Mouse (Mus musculus): Measurements from ENCODE around the gene Tmem63c.

The Tmem63c gene

DNA sequence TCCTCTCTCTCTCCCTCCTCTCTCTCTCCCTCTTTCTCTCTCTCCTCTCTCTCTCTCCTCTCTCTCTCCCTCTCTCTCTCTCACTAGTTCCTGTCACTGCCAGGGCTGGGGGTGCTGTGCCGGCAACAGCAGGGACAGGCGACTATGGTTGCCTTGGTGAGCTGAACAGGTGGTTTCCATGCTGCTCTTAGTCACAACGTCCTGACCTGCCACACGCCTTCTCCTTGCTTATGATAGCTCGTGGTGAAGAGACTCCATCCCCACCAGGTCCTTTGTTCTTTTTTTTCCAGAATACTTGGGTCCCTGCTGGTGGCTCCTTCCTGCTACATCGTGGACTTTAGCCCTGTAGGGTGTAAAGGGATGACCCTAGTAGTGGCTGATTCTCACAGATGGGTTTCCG is 18.9 kb upstream of the Tmem63c start:
- no peak for DNase-seq

DNA sequence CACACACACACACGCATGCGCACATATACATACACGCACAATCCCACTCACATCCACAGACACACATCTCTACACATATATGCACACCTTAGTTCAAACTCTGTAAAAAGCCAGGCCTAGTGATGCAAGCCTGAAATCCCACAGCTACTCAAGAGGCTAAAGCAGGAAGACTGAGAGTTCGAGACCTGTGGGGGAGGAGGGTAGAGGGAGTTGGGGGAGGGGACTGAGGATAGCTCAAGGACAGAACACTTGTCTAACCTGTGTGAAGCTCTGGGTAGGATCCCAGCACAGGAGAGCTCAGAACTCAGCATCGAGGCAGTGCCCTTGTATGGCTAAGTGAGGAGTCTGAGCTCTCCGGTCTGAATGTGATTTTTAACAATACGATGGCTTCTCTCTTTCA is 18.3 kb upstream of the Tmem63c start:
- DNase-seq: no peak

DNA sequence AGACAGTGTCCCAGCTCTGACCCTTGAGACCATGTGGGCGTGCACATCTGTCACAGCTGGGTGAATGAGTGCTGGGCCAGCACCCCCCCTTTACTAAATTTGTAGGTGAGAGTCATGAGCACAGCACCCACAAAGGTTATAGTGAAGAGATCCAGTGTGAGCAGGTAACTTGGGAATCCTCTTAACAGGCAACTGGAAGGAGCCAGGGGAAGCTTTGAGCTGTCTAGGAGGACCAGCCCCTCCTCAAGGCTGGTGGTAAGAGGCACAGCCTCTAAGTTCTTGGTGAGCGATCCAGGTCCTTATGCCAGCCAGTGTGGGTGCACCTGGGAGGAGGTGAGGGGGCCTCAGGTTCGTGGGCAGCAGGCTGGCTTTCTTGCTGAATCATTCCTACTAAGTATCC is 17.5 kb upstream of the Tmem63c start:
- no peak for DNase-seq

DNA sequence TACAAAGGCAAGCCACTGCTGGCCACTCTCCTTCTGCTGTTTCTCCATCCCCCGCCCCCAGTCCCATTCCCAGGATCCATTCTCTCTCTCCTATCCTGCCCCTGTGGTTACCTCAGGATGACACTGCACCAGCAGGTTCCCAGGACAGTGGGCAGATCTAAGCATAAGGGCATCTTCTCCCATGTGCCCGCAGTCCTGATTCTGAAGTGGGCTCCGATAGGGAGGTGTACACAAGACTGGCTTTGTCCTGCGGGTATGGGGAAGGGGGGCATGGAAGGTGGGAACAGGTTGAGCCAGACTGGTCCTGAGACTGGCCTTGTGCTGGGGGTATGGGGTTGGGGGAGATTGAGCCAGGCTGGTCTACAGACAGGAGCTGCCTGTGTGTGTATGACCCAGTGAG is 16.5 kb upstream of the Tmem63c start:
- DNase-seq: no peak

- DNase-seq: no peak
Measured at GRCm38 (mm10) chr12:87017041-87017440, 4.1 kb upstream of the Tmem63c start.

DNA sequence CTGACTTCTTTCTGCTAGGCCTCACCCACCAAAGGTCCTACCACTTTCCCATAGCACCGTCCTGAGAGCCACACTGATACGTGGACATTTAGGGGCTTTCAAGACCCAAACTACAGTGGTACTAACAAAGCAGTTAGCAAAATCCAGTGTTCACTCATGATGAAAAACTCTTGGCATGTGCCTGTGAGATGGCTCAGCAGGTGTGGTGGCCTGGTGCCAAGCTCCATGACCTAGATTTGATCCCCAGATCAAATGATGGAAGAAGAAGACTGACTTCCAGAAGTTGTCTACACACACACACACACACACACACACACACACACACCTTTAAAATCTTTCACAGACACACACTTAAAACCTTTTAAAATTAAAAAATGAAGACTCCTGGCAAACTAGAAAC is 2.4 kb upstream of the Tmem63c start:
- DNase-seq: no peak

GRCm38 (mm10) chr12:87022006-87022405 is 866 bp downstream of the Tmem63c start:
- DNase-seq: no peak

DNA sequence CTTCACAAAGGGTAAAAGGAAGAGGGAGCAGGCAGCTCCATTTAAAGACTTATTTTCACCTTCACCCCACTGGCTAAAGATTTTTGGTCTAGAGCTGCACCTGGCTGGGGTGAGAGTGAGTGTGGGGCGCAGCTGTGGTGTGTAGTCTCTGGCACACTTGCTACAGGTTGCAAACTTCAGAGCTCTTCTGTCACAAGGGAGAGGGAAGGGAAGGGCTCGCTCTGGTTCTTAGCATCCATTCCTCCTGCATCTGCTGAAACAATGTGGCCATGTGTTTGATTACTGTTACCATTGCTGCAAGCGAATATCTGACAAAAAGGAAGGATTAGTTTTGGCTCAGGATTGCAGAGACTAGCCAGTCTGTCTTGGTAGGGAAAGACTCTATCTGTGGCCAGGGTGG is 2.3 kb downstream of the Tmem63c start:
- no peak for DNase-seq

DNA sequence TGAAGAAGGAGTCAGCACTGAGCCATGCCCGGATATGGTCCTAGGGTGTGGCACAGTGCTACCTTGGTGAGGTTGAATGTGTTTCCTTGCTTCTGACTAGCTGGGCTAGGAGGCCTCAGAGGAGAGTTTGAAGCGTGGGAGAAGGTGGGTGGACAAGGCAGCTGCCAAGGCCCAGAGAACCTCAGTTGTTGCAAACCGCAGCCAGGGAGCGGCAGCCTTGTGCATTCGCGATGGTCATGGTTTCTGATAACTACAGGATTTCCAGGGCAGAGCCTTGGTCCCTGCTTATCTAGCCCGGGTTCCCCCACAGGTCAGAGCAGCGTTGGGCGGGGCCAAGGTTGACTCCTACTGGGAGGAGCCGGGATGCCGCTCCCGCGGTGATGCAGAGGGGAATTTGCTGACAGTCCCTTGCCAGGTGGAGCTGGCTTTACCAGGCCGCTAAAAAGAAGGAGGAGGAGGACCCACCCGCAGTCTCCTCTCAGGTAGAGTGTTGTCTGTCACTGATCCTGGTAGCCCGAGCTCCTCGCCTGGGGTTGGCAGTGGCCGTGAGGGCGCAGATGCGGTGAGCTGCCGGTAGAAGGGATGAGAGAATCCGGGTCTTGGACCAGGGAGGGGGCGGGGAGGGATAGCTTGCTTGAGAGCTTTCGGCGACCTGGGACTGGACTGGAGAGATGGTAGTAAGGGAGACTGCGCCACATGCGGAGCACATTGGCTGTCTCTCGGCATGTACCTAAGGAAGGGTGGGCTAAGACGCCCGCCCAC is 5.2 kb downstream of the Tmem63c start:
- no peak for DNase-seq

GRCm38 (mm10) chr12:87026871-87027240 is 5.7 kb downstream of the Tmem63c start:
- DNase-seq: no peak

DNA sequence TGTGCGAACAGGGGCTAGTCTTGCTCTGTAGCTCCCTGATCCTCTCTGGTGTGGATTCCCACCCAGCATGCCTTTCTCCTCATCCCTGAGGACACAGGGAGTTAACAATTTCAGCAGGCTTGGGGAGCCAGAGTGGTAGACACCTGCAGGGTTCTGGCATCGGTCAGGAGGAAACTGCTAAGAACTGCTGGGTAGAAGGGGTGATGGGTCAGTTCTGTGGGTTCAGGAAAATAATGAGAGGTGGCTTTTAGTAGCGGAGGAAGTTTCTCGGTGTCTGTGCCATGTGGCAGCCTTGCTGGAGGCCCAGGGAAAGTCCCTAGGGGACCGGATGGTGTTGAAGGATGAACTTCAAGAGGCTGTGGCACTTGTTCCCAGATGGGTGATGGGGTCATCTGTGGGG is 6.3 kb downstream of the Tmem63c start:
- no peak for DNase-seq

- DNase-seq: no peak
Measured at GRCm38 (mm10) chr12:87028068-87028467, 6.9 kb downstream of the Tmem63c start.

- DNase-seq: no peak
Measured at GRCm38 (mm10) chr12:87029251-87029976, 8.3 kb downstream of the Tmem63c start.

GRCm38 (mm10) chr12:87031163-87031763 is 10.1 kb downstream of the Tmem63c start:
- peak in 1 of 2 experiments; percentile 37 for DNase-seq

GRCm38 (mm10) chr12:87036631-87037030 is 15.5 kb downstream of the Tmem63c start:
- DNase-seq: no peak

- peak in 1 of 2 experiments; percentile 8 for DNase-seq
Measured at GRCm38 (mm10) chr12:87040166-87040565, 19.0 kb downstream of the Tmem63c start.

DNA sequence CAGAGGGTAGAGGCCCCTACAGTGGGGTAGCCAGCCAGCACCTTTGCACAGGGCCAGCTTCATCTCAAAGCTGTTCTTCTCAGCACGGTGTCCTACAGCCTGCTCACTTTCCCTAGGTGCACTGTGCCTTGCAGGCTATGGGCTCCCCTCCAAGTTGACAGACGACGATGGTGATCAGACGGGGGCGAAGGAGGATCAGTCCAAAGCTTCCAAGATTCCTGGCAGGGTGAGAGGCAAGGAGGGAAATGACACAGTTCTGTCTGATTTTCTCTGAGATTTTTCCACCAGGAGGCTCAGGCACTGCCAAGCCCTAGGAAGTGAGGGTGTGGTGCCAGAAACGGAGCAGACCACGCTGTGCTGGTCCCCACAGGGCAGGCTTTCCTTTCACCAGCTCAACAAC is 19.7 kb downstream of the Tmem63c start:
- DNase-seq: no peak

- no peak for DNase-seq
Measured at GRCm38 (mm10) chr12:87042456-87042855, 21.3 kb downstream of the Tmem63c start.

- DNase-seq: no peak
Measured at GRCm38 (mm10) chr12:87043221-87043620, 22.1 kb downstream of the Tmem63c start.

DNA sequence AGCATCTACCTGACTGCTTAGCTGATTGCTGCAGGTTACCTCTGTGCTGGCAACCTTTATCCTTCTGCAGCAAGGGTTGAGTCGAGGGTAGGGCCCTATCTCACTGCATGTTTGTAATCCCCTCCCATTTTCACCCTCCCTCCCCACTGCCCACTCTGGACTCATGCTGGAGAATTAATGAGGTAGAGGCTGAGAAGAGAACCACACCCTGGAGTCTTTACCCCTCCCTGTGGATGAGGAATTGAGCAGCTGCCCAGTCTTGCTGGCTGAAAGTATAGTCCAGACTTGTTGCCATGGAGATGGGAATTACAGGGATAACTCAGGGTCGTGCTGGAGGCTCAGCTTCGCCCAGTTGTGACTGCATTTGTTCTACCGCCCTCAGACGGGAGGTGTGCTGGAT is 23.6 kb downstream of the Tmem63c start:
- no peak for DNase-seq

- no peak for DNase-seq
Measured at GRCm38 (mm10) chr12:87047536-87047935, 26.4 kb downstream of the Tmem63c start.

DNA sequence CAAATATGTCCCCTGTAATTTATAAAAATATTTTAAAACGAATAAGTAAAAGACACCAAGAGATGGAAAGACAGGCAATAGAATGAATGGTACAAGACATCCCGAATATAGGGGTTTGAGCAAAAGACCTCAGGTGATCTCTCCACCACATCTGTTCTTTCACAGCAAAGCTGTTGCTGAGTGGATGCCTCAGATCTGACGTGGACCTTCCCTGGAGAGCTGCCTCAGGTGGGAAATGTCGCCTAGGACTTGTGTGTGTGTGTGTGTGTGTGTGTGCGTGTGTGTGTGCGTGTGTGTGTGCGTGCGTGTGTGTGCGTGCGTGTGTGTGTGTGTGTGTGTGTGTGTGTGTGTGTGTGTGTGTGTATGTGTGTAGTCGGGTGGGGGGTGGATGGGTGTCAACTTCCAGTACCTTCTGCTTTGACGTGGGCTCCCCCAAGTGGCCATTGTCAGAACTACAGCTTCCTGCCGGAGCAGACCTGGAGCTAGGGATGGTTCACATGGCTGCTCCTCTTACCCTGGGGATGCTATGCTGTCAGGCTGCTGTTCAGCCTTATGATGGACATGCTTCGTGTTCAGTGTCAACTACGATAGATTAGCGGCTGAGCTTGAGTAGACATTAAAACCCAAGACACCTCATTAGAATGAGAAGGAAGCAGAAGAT is 31.7 kb downstream of the Tmem63c start:
- peak; percentile 69 to 84 for DNase-seq

DNA sequence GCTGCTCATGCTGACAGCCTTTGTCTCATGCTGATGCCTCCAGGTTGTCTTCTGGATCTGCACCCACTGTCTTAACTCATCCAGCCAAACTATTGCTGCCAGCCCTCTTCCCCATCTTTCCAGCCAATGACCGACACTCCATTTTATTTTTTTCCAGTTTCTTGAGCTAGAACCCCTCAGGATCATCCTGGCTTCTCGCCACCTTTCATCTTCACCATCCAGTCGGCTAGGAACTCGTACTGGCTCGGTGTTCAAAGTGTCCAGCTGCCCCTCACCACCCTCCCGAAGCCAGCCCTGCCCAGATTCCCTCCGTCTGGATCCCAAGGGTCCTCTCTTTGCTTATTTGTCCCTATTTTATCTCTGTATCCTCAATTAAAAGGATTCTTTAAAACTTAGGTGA is 33.7 kb downstream of the Tmem63c start:
- DNase-seq: no peak

- DNase-seq: peak; percentile 6 to 57
Measured at GRCm38 (mm10) chr12:87057066-87057465, 35.9 kb downstream of the Tmem63c start.
